Mouse (Mus musculus) heart, postnatal 36 days (tissue): ENCODE data around the gene Srgap1. TPM values are rescaled to one million over a fixed set of nuclear protein-coding genes. Genes with fewer than 3 reads are reported as not detected.

Experiments used
- DNase-seq, 2 experiments: peaks; one replicate each; pipeline ENCODE4 v3.0.0; 2021 to 2022
- intact Hi-C: fragments of 180-260 bp; cut with DNase I; formaldehyde crosslinking; loops from one replicate; pipeline ENCODE4 v1.15.1; 2025
- total RNA-seq, 2 experiments: library from RNA; stranded (reverse); gene quantifications; 2 replicates each; pipeline ENCODE4 v1.2.3; 2021

The Srgap1 gene
- total RNA-seq, 2 experiments from 2014 or later: 2.1 to 2.2 TPM

GRCm38 (mm10) chr10:121731048-121731725, 315.9 kb downstream of the Srgap1 start:
- no peak for DNase-seq
- intact Hi-C loops: no loop called here

Other genes with a start within 250 kb of the Srgap1 start
- gene Rxylt1, start 50.1 kb upstream of the Srgap1 start, total RNA-seq: 10 to 100 TPM; 33.1 to 39.2 TPM